Mouse (Mus musculus) lung, embryonic 16.5 days (tissue): ENCODE data around the gene Lgr4. TPM values are rescaled to one million over a fixed set of nuclear protein-coding genes. Genes with fewer than 3 reads are reported as not detected.
"Not testable (repeated sequence)": the region's sequence is repeated elsewhere in the genome, so short reads cannot be mapped to it uniquely, and the experiment has no call there.

Experiments used
- ATAC-seq: fragments of 200-750 bp; cut with Nextera tagmentation; 2 replicates; pipeline ENCODE4 v1.8.0; 2017; ENCODE audit warnings: low read depth, mild to moderate bottlenecking, moderate library complexity
- H3K27ac ChIP-seq: fragments of 300-500 bp; sonication (generic); 2 replicates; pipeline ENCODE4 v1.5.1; 2014; ENCODE audit warnings: mild to moderate bottlenecking, control low read depth, low read length
- H3K27me3 ChIP-seq: fragments of 300-500 bp; sonication (generic); 2 replicates; pipeline ENCODE4 v1.6.1; 2014; ENCODE audit warnings: low read depth, low read length, mixed read lengths; ENCODE audit not compliant: control insufficient read depth, insufficient read depth
- H3K36me3 ChIP-seq: fragments of 300-500 bp; sonication (generic); 2 replicates; pipeline ENCODE4 v1.6.1; 2014; ENCODE audit warnings: low read length; ENCODE audit not compliant: control insufficient read depth, insufficient read depth
- H3K4me1 ChIP-seq: fragments of 300-500 bp; sonication (generic); replicated peaks from 2 replicates; pipeline ENCODE4 v1.6.1; 2014; ENCODE audit warnings: low read length, mixed read lengths; ENCODE audit not compliant: control insufficient read depth, insufficient read depth
- H3K4me2 ChIP-seq: fragments of 300-500 bp; sonication (generic); 2 replicates; pipeline ENCODE4 v1.6.1; 2014; ENCODE audit warnings: low read depth, low read length, control low read depth
- H3K4me3 ChIP-seq: fragments of 300-500 bp; sonication (generic); 2 replicates; pipeline ENCODE4 v1.5.1; 2014; ENCODE audit warnings: mild to moderate bottlenecking, low read length, control low read depth
- H3K9ac ChIP-seq: fragments of 300-500 bp; sonication (generic); 2 replicates; pipeline ENCODE4 v1.6.1; 2014; ENCODE audit warnings: low read length, control low read depth
- H3K9me3 ChIP-seq: fragments of 300-500 bp; sonication (generic); 2 replicates; pipeline ENCODE4 v1.6.1; 2016; ENCODE audit warnings: low read length; ENCODE audit not compliant: control insufficient read depth
- WGBS: fragments of 180-500 bp; shearing (Covaris S2); extraction: QIAGEN DNeasy Blood & Tissue Kit; methylation state at CpG from one replicate; pipeline ENCODE4 v1.1.7; 2014; 5-methylcytosine and 5-hydroxymethylcytosine counted together
- polyA plus RNA-seq: library from polyadenylated mRNA; unstranded; fragments of >200 nt; fragmentation: Nextera tagmentation; extraction: Ambion mirVana; gene quantifications from 2 replicates; pipeline ENCODE4 v1.2.1, GENCODE M21; 2015

The Lgr4 gene
- polyA plus RNA-seq, result 2.0 TPM in 2 replicates

GRCm38 (mm10) chr2:109917496-109918413 is at the start of gene Lgr4:
Gene Lgr4 (plus strand): TSS chr2:109917647.
- WGBS, result under 1% methylated on average over 76 of the region's 111 CpGs
- H3K9ac ChIP-seq, result peak within 1 kb of the TSS; percentile 84
- ATAC-seq, result peak; percentile 99
- no peaks in the 10 kb centered on the region for H3K36me3 ChIP-seq
- H3K27me3 ChIP-seq, result peaks cover 17% of the 10 kb centered on the region
- H3K4me3 ChIP-seq, result peak within 1 kb of the TSS; percentile 71
- H3K9me3 ChIP-seq, result no peaks in the 10 kb centered on the region
- H3K4me2 ChIP-seq, result peak within 1 kb of the TSS; percentile 92
- H3K4me1 ChIP-seq, result peaks cover 11% of the 10 kb centered on the region
- peak within 1 kb of the TSS; percentile 94 for H3K27ac ChIP-seq

- not testable (repeated sequence) for H3K4me3 ChIP-seq, H3K9ac ChIP-seq, H3K27ac ChIP-seq, H3K4me2 ChIP-seq, H3K9me3 ChIP-seq, H3K27me3 ChIP-seq, ATAC-seq, H3K4me1 ChIP-seq, H3K36me3 ChIP-seq
- 81% methylated on average over 4 of the region's 4 CpGs for WGBS
Observed at GRCm38 (mm10) chr2:109879429-109879828, 38.0 kb upstream of the Lgr4 start.

GRCm38 (mm10) chr2:109881111-109881510 is 36.3 kb upstream of the Lgr4 start:
- H3K4me1 ChIP-seq, result no peaks in the 10 kb centered on the region
- H3K36me3 ChIP-seq, result no peaks in the 10 kb centered on the region
- 45% methylated on average over 2 of the region's 2 CpGs for WGBS
- no peak for ATAC-seq
- no peak overlapping the region for H3K4me2 ChIP-seq
- no peaks in the 10 kb centered on the region for H3K9me3 ChIP-seq
- H3K27ac ChIP-seq, result no peak overlapping the region
- H3K9ac ChIP-seq, result no peak overlapping the region
- H3K4me3 ChIP-seq, result no peak overlapping the region
- H3K27me3 ChIP-seq, result no peaks in the 10 kb centered on the region

- Histone ChIP-seq H3K9me3 (no peaks in the 10 kb centered on the region), H3K27me3 (no peaks in the 10 kb centered on the region; the same call in 1 of the 2 replicates), H3K27ac (no peak overlapping the region), H3K36me3 (no peaks in the 10 kb centered on the region), H3K4me2 (no peak overlapping the region), H3K4me1 (no peaks in the 10 kb centered on the region), H3K9ac (no peak overlapping the region), H3K4me3 (no peak overlapping the region)
- no peak for ATAC-seq
- WGBS, result 30% methylated on average over 1 of the region's 1 CpGs
Observed at GRCm38 (mm10) chr2:109881625-109882024, 35.8 kb upstream of the Lgr4 start.

- Histone ChIP-seq H3K27me3 (no peaks in the 10 kb centered on the region; the same call in 1 of the 2 replicates), H3K4me2 (no peak overlapping the region), H3K4me1 (no peaks in the 10 kb centered on the region), H3K4me3 (no peak overlapping the region), H3K9me3 (no peaks in the 10 kb centered on the region), H3K27ac (no peak overlapping the region), H3K9ac (no peak overlapping the region), H3K36me3 (no peaks in the 10 kb centered on the region)
- no peak for ATAC-seq
- 60% methylated on average over 4 of the region's 4 CpGs for WGBS
Observed at GRCm38 (mm10) chr2:109884106-109884505, 33.3 kb upstream of the Lgr4 start.

- Histone ChIP-seq H3K4me3 (no peak overlapping the region), H3K4me2 (no peak overlapping the region), H3K9me3 (no peaks in the 10 kb centered on the region), H3K27ac (no peak overlapping the region), H3K9ac (no peak overlapping the region), H3K27me3 (no peaks in the 10 kb centered on the region; the same call in 1 of the 2 replicates), H3K36me3 (no peaks in the 10 kb centered on the region), H3K4me1 (no peaks in the 10 kb centered on the region)
- 57% methylated on average over 4 of the region's 4 CpGs for WGBS
- no peak for ATAC-seq
Observed at GRCm38 (mm10) chr2:109884507-109884906, 32.9 kb upstream of the Lgr4 start.

- H3K4me1 ChIP-seq, result peaks cover 5% of the 10 kb centered on the region
- WGBS, result 37% methylated on average over 4 of the region's 4 CpGs
- peaks cover 7% of the 10 kb centered on the region for H3K36me3 ChIP-seq
- no peaks in the 10 kb centered on the region; the same call in 1 of the 2 replicates for H3K27me3 ChIP-seq
- peak overlapping the region; percentile 54 for H3K4me2 ChIP-seq
- peak overlapping the region; percentile 97 for H3K4me3 ChIP-seq
- no peaks in the 10 kb centered on the region for H3K9me3 ChIP-seq
- no peak overlapping the region for H3K9ac ChIP-seq
- ATAC-seq, result no peak
- H3K27ac ChIP-seq, result no peak overlapping the region
Observed at GRCm38 (mm10) chr2:109890068-109890467, 27.4 kb upstream of the Lgr4 start.

- under 1% methylated on average over 39 of the region's 42 CpGs for WGBS
- H3K27me3 ChIP-seq, result no peaks in the 10 kb centered on the region; the same call in 1 of the 2 replicates
- ATAC-seq, result peak; percentile 100
- peak within 1 kb of the TSS; percentile 93 for H3K27ac ChIP-seq
- H3K4me3 ChIP-seq, result peak within 1 kb of the TSS; percentile 97
- no peaks in the 10 kb centered on the region for H3K9me3 ChIP-seq
- peaks cover 10% of the 10 kb centered on the region for H3K36me3 ChIP-seq
- peak within 1 kb of the TSS; percentile 90 for H3K4me2 ChIP-seq
- H3K4me1 ChIP-seq, result peaks cover 5% of the 10 kb centered on the region
- peak within 1 kb of the TSS; percentile 99 for H3K9ac ChIP-seq
Observed at GRCm38 (mm10) chr2:109890597-109890996, 26.9 kb upstream of the Lgr4 start, which contains the start of gene Lin7c. Gene Lin7c (plus strand): TSS chr2:109890853.

GRCm38 (mm10) chr2:109891031-109891430 is 26.4 kb upstream of the Lgr4 start:
- ATAC-seq, result peak; percentile 86
- H3K9me3 ChIP-seq, result no peaks in the 10 kb centered on the region
- no peaks in the 10 kb centered on the region; the same call in 1 of the 2 replicates for H3K27me3 ChIP-seq
- peaks cover 15% of the 10 kb centered on the region for H3K36me3 ChIP-seq
- peak overlapping the region; percentile 99 for H3K9ac ChIP-seq
- peaks cover 5% of the 10 kb centered on the region for H3K4me1 ChIP-seq
- H3K27ac ChIP-seq, result peak overlapping the region; percentile 93
- H3K4me3 ChIP-seq, result peak overlapping the region; percentile 97
- under 1% methylated on average over 27 of the region's 34 CpGs for WGBS
- peak overlapping the region; percentile 90 for H3K4me2 ChIP-seq
